Mouse (Mus musculus): ENCODE data around the gene Ptprn2. TPM values are rescaled to one million over a fixed set of nuclear protein-coding genes. Genes with fewer than 3 reads are reported as not detected.
"Not testable (repeated sequence)": the region's sequence is repeated elsewhere in the genome, so short reads cannot be mapped to it uniquely, and the experiment has no call there.

Gene Ptprn2
- polyA plus RNA-seq, 1 experiment from 2014 or later, result 24.7 TPM

- WGBS, result 89% methylated on average over 5 of the region's 5 CpGs
- no peak for ATAC-seq (ENCODE audit: low read depth)
- 0 out of 2 replicates have a peak, but pooled peaks cover 7% of the 10 kb centered on the region for H3K4me1 ChIP-seq (ENCODE audit: control insufficient read depth, insufficient read depth, low read length)
These were observed 5.2 kb downstream of the Ptprn2 start for GRCm38 (mm10) chr12:116490575-116491356.

GRCm38 (mm10) chr12:116498666-116499065 lies 13.1 kb downstream of the Ptprn2 start:
- Histone ChIP-seq H3K4me3 (ENCODE audit: low read depth, low read length) (no peak overlapping the region), H3K27ac (ENCODE audit: low read depth, low read length) (no peak overlapping the region), H3K4me2 (ENCODE audit: low read depth, low read length) (no peak overlapping the region), H3K9ac (replicated peaks; ENCODE audit: low read depth, low read length) (no peak overlapping the region), H3K36me3 (ENCODE audit: control insufficient read depth, insufficient read depth, low read length) (no peaks in the 10 kb centered on the region), H3K9me3 (ENCODE audit: control insufficient read depth, low read length) (no peaks in the 10 kb centered on the region), H3K27me3 (ENCODE audit: control insufficient read depth, insufficient read depth, low read length) (no peaks in the 10 kb centered on the region), H3K4me1 (ENCODE audit: control insufficient read depth, insufficient read depth, low read length) (no peaks in the 10 kb centered on the region)
- no peak for ATAC-seq (ENCODE audit: low read depth)

More at GRCm38 (mm10) chr12:116490575-116491356, 5.2 kb downstream of the Ptprn2 start:
- Histone ChIP-seq H3K36me3 (ENCODE audit: control insufficient read depth, insufficient read depth, low read length) (no peaks in the 10 kb centered on the region), H3K9ac (replicated peaks; ENCODE audit: low read depth, low read length) (no peak overlapping the region), H3K27ac (ENCODE audit: low read depth, low read length) (no peak overlapping the region), H3K4me2 (ENCODE audit: low read depth, low read length) (no peak overlapping the region), H3K9me3 (ENCODE audit: control insufficient read depth, low read length) (no peaks in the 10 kb centered on the region), H3K27me3 (ENCODE audit: control insufficient read depth, insufficient read depth, low read length) (no peaks in the 10 kb centered on the region), H3K4me3 (ENCODE audit: low read depth, low read length) (no peak overlapping the region)

GRCm38 (mm10) chr12:116500652-116501051 lies 15.1 kb downstream of the Ptprn2 start:
- ATAC-seq (ENCODE audit: low read depth), result no peak; the same call in 1 of the 2 replicates
- H3K9ac ChIP-seq (replicated peaks; ENCODE audit: low read depth, low read length), result no peak overlapping the region
- H3K36me3 ChIP-seq (ENCODE audit: control insufficient read depth, insufficient read depth, low read length), result no peaks in the 10 kb centered on the region
- no peaks in the 10 kb centered on the region for H3K27me3 ChIP-seq (ENCODE audit: control insufficient read depth, insufficient read depth, low read length)
- no peak overlapping the region for H3K4me3 ChIP-seq (ENCODE audit: low read depth, low read length)
- no peak overlapping the region for H3K4me2 ChIP-seq (ENCODE audit: low read depth, low read length)
- WGBS, result 79% methylated on average over 11 of the region's 11 CpGs
- H3K9me3 ChIP-seq (ENCODE audit: control insufficient read depth, low read length), result no peaks in the 10 kb centered on the region
- no peak overlapping the region for H3K27ac ChIP-seq (ENCODE audit: low read depth, low read length)
- no peaks in the 10 kb centered on the region for H3K4me1 ChIP-seq (ENCODE audit: control insufficient read depth, insufficient read depth, low read length)

GRCm38 (mm10) chr12:116512482-116512881 lies 27.0 kb downstream of the Ptprn2 start:
- WGBS, result 92% methylated on average over 1 of the region's 1 CpGs
- no peak overlapping the region for H3K4me3 ChIP-seq (ENCODE audit: low read depth, low read length)
- no peak overlapping the region for H3K4me2 ChIP-seq (ENCODE audit: low read depth, low read length)
- H3K27ac ChIP-seq (ENCODE audit: low read depth, low read length), result no peak overlapping the region
- no peaks in the 10 kb centered on the region for H3K9me3 ChIP-seq (ENCODE audit: control insufficient read depth, low read length)
- no peaks in the 10 kb centered on the region for H3K27me3 ChIP-seq (ENCODE audit: control insufficient read depth, insufficient read depth, low read length)
- ATAC-seq (ENCODE audit: low read depth), result no peak
- H3K36me3 ChIP-seq (ENCODE audit: control insufficient read depth, insufficient read depth, low read length), result no peaks in the 10 kb centered on the region
- H3K4me1 ChIP-seq (ENCODE audit: control insufficient read depth, insufficient read depth, low read length), result no peaks in the 10 kb centered on the region
- no peak overlapping the region for H3K9ac ChIP-seq (replicated peaks; ENCODE audit: low read depth, low read length)

- H3K27me3 ChIP-seq (ENCODE audit: control insufficient read depth, insufficient read depth, low read length); H3K36me3 ChIP-seq (ENCODE audit: control insufficient read depth, insufficient read depth, low read length); H3K4me3 ChIP-seq (ENCODE audit: low read depth, low read length); H3K4me2 ChIP-seq (ENCODE audit: low read depth, low read length); ATAC-seq (ENCODE audit: low read depth); H3K4me1 ChIP-seq (ENCODE audit: control insufficient read depth, insufficient read depth, low read length); H3K9ac ChIP-seq (replicated peaks; ENCODE audit: low read depth, low read length); H3K27ac ChIP-seq (ENCODE audit: low read depth, low read length); H3K9me3 ChIP-seq (ENCODE audit: control insufficient read depth, low read length): not testable (repeated sequence)
- 83% methylated on average over 2 of the region's 2 CpGs for WGBS
These were observed 28.3 kb downstream of the Ptprn2 start for GRCm38 (mm10) chr12:116513788-116514187.

GRCm38 (mm10) chr12:116515824-116516223 lies 30.3 kb downstream of the Ptprn2 start:
- Histone ChIP-seq H3K4me1 (ENCODE audit: control insufficient read depth, insufficient read depth, low read length) (no peaks in the 10 kb centered on the region), H3K9ac (replicated peaks; ENCODE audit: low read depth, low read length) (no peak overlapping the region), H3K4me3 (ENCODE audit: low read depth, low read length) (no peak overlapping the region), H3K27ac (ENCODE audit: low read depth, low read length) (no peak overlapping the region), H3K9me3 (ENCODE audit: control insufficient read depth, low read length) (no peaks in the 10 kb centered on the region), H3K4me2 (ENCODE audit: low read depth, low read length) (no peak overlapping the region), H3K27me3 (ENCODE audit: control insufficient read depth, insufficient read depth, low read length) (no peaks in the 10 kb centered on the region), H3K36me3 (ENCODE audit: control insufficient read depth, insufficient read depth, low read length) (no peaks in the 10 kb centered on the region)
- peak; percentile 38; the same call in 1 of the 2 replicates for ATAC-seq (ENCODE audit: low read depth)

GRCm38 (mm10) chr12:116528861-116529260 lies 43.3 kb downstream of the Ptprn2 start:
- no peaks in the 10 kb centered on the region for H3K9me3 ChIP-seq (ENCODE audit: control insufficient read depth, low read length)
- no peaks in the 10 kb centered on the region for H3K36me3 ChIP-seq (ENCODE audit: control insufficient read depth, insufficient read depth, low read length)
- H3K27me3 ChIP-seq (ENCODE audit: control insufficient read depth, insufficient read depth, low read length), result no peaks in the 10 kb centered on the region
- WGBS, result 84% methylated on average over 4 of the region's 4 CpGs
- H3K4me1 ChIP-seq (ENCODE audit: control insufficient read depth, insufficient read depth, low read length), result no peaks in the 10 kb centered on the region
- no peak overlapping the region for H3K4me3 ChIP-seq (ENCODE audit: low read depth, low read length)
- H3K9ac ChIP-seq (replicated peaks; ENCODE audit: low read depth, low read length), result no peak overlapping the region
- H3K27ac ChIP-seq (ENCODE audit: low read depth, low read length), result no peak overlapping the region
- no peak overlapping the region for H3K4me2 ChIP-seq (ENCODE audit: low read depth, low read length)
- ATAC-seq (ENCODE audit: low read depth), result no peak

GRCm38 (mm10) chr12:116533281-116533680 lies 47.8 kb downstream of the Ptprn2 start:
- Histone ChIP-seq H3K9ac (replicated peaks; ENCODE audit: low read depth, low read length) (no peak overlapping the region), H3K27ac (ENCODE audit: low read depth, low read length) (no peak overlapping the region), H3K4me2 (ENCODE audit: low read depth, low read length) (no peak overlapping the region), H3K4me1 (ENCODE audit: control insufficient read depth, insufficient read depth, low read length) (no peaks in the 10 kb centered on the region), H3K4me3 (ENCODE audit: low read depth, low read length) (no peak overlapping the region), H3K9me3 (ENCODE audit: control insufficient read depth, low read length) (no peaks in the 10 kb centered on the region), H3K27me3 (ENCODE audit: control insufficient read depth, insufficient read depth, low read length) (no peaks in the 10 kb centered on the region), H3K36me3 (ENCODE audit: control insufficient read depth, insufficient read depth, low read length) (no peaks in the 10 kb centered on the region)
- ATAC-seq (ENCODE audit: low read depth), result no peak

GRCm38 (mm10) chr12:116539305-116539704 lies 53.8 kb downstream of the Ptprn2 start:
- Histone ChIP-seq H3K4me3 (ENCODE audit: low read depth, low read length) (no peak overlapping the region), H3K9ac (replicated peaks; ENCODE audit: low read depth, low read length) (no peak overlapping the region), H3K27ac (ENCODE audit: low read depth, low read length) (no peak overlapping the region), H3K4me1 (ENCODE audit: control insufficient read depth, insufficient read depth, low read length) (no peaks in the 10 kb centered on the region), H3K27me3 (ENCODE audit: control insufficient read depth, insufficient read depth, low read length) (no peaks in the 10 kb centered on the region), H3K9me3 (ENCODE audit: control insufficient read depth, low read length) (no peaks in the 10 kb centered on the region), H3K36me3 (ENCODE audit: control insufficient read depth, insufficient read depth, low read length) (no peaks in the 10 kb centered on the region), H3K4me2 (ENCODE audit: low read depth, low read length) (no peak overlapping the region)
- whole genome bisulfite sequencing, result 92% methylated on average over 1 of the region's 1 CpGs
- no peak for ATAC-seq (ENCODE audit: low read depth)

All from neural tube, embryonic 14.5 days (tissue).